Mouse (Mus musculus) thymus, adult 2 months (tissue): ENCODE data around the gene Pde5a. TPM values are rescaled to one million over a fixed set of nuclear protein-coding genes. Genes with fewer than 3 reads are reported as not detected.

Source experiments
- DNase-seq: peaks from one replicate; pipeline ENCODE4 v3.0.0; 2021
- H3K27ac ChIP-seq: fragments of 200-500 bp; 2 replicates; pipeline ENCODE4 v1.5.1; 2012; ENCODE audit warnings: low read length, control low read depth; ENCODE audit not compliant: control insufficient read depth, insufficient read depth
- H3K27me3 ChIP-seq: fragments of 200-500 bp; 2 replicates; pipeline ENCODE4 v1.6.1; 2012; ENCODE audit warnings: mild to moderate bottlenecking, low read length, moderate library complexity, mixed read lengths; ENCODE audit not compliant: control insufficient read depth, insufficient read depth
- H3K36me3 ChIP-seq: fragments of 200-500 bp; 2 replicates; pipeline ENCODE4 v1.6.1; 2012; ENCODE audit warnings: mild to moderate bottlenecking, low read length, moderate library complexity; ENCODE audit not compliant: control insufficient read depth, insufficient read depth
- H3K4me1 ChIP-seq: fragments of 200-500 bp; replicated peaks from 2 replicates; pipeline ENCODE4 v1.6.1; 2012; ENCODE audit warnings: low read length; ENCODE audit not compliant: control insufficient read depth, insufficient read depth
- H3K4me3 ChIP-seq: fragments of 200-500 bp; 2 replicates; pipeline ENCODE4 v1.5.1; 2012; ENCODE audit warnings: mild to moderate bottlenecking, low read length, control low read depth, moderate library complexity; ENCODE audit not compliant: control insufficient read depth, insufficient read depth
- CTCF ChIP-seq: fragments of 200-500 bp; IDR thresholded peaks from 2 replicates; pipeline ENCODE4 v1.5.1; 2012; ENCODE audit warnings: mild to moderate bottlenecking, control low read depth, low read length, moderate library complexity, borderline replicate concordance; ENCODE audit not compliant: control insufficient read depth, poor library complexity, insufficient read depth; ENCODE audit errors: extremely low read depth
- POLR2A ChIP-seq: fragments of 200-500 bp; IDR thresholded peaks from 2 replicates; pipeline ENCODE4 v1.6.1; 2012; ENCODE audit warnings: mild to moderate bottlenecking, low read length, control low read depth, moderate library complexity; ENCODE audit not compliant: control insufficient read depth, poor library complexity, insufficient read depth; ENCODE audit errors: extremely low read depth
- WGBS: fragments of 180-500 bp; shearing (Covaris S2); methylation state at CpG from one replicate; pipeline ENCODE4 v1.1.7; 2018; 5-methylcytosine and 5-hydroxymethylcytosine counted together
- polyA plus RNA-seq: library from polyadenylated mRNA; depleted of rRNA; stranded (reverse); fragments of >200 nt; gene quantifications from 2 replicates; pipeline ENCODE4 v1.2.3, GENCODE M21; 2012

The Pde5a gene
- polyA plus RNA-seq, 1 experiment: 2.6 TPM

DNA sequence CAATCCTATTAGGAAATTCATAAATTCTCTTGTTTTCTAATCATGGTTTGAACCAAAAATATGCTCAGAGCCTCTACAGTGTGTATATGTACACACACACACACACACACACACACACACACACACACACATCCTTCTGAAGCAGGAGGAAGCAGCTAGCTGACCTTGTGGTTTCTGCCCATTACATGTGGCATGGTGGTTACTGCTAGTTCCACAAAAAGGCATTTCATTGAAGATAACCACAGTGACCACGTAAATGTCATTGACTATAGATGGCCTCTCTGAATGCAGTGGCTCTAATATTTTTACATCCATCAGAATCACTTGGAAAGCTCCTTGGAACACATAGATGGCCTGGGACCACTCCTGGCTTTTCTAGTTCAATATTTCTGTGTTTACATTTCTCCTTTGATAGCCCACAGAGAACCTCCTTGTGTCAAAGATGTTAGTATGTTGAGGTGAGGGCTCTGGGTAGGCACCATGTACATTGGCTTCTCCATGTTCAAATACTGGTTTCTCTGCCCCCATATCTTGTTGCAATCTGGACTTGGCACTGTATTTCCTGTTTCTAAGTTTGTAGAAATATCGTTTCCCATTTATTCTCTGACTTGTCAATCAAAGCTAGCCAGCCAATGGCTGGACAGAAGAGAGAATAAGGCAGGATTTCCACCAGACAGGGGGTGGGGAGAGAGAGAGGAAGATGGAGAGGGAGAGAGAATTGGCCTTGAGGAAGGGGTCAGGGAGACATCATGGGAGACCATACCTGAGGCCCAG is 81.5 kb downstream of the Pde5a start:
- TF ChIP-seq POLR2A (no peak), CTCF (no peak)
- no peak overlapping the region for H3K27ac ChIP-seq
- no peaks in the 10 kb centered on the region for H3K36me3 ChIP-seq
- no peaks in the 10 kb centered on the region for H3K27me3 ChIP-seq
- no peak overlapping the region for H3K4me3 ChIP-seq
- no peak for DNase-seq
- WGBS: 20% methylated on average over 2 of the region's 2 CpGs
- no peaks in the 10 kb centered on the region for H3K4me1 ChIP-seq

DNA sequence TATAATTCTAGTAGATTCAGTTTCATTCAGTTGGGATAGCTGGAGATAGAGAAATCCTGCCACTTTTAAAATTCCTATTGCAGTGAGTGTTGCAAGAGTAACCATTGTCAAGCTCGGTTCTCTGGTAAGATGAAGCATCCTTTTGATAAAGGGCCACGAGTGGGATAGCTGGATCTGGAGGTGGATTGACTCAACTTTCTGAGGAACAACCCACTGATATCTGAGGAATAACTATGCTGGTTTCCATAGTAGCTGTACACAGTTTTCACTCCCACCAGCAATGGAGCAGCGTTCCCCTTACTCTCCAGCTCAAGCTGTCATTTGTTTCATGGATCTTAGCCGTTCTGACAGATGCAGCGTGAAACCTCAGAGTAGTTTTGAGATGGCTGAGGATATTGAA is 82.2 kb downstream of the Pde5a start:
- Histone ChIP-seq H3K27ac (no peak overlapping the region), H3K4me3 (no peak overlapping the region), H3K27me3 (no peaks in the 10 kb centered on the region), H3K4me1 (no peaks in the 10 kb centered on the region), H3K36me3 (no peaks in the 10 kb centered on the region)
- 96% methylated on average over 5 of the region's 5 CpGs for WGBS
- DNase-seq: no peak
- TF ChIP-seq CTCF: no peak
- TF ChIP-seq POLR2A: no peak

DNA sequence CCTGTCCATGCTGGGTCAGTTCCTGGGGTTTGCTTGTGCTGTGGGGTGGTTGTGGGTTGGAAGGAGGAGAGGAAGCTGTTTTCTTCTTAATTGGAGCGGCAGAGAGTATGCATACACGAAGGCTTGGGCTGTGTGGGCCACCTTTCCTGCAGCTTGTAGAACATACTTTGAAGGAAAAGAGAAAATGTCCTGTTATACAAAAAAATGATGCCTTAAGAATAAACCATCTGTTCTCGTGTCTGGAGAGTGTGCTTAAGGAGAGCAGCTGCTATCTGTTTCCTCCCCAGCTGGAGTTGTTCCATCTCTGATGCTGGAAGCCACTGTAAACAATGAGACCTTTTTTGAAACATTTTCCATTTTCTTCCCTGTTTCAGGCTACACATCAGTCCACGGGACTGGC is 85.8 kb downstream of the Pde5a start:
- Histone ChIP-seq H3K27ac (no peak overlapping the region), H3K4me3 (no peak overlapping the region), H3K4me1 (no peaks in the 10 kb centered on the region), H3K36me3 (no peaks in the 10 kb centered on the region), H3K27me3 (no peaks in the 10 kb centered on the region)
- DNase-seq: no peak
- WGBS: 74% methylated on average over 4 of the region's 4 CpGs
- TF ChIP-seq POLR2A (no peak), CTCF (no peak)

DNA sequence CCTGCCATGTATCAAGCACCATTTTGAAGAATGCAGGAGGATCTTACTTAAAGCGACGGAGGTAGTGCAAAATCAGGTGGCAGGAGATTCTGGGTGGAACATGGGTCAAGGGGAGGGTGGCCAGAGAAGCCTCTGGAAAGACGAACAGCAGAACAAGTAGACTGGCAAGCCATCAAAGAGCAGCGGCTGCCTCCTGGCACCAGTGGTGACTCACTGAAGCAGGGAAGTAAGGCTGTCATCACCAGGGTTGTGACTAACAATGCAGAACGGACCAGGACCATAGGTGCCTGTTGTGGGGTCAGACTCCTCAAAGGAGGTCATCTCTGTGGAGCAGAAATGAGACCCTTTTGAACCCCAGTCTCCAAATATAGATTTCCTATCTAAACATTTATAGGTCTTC is 89.5 kb downstream of the Pde5a start:
- Histone ChIP-seq H3K4me3 (no peak overlapping the region), H3K27ac (no peak overlapping the region), H3K36me3 (no peaks in the 10 kb centered on the region), H3K4me1 (no peaks in the 10 kb centered on the region), H3K27me3 (no peaks in the 10 kb centered on the region)
- DNase-seq: no peak
- 96% methylated on average over 5 of the region's 5 CpGs for WGBS
- TF ChIP-seq CTCF (no peak), POLR2A (no peak)

DNA sequence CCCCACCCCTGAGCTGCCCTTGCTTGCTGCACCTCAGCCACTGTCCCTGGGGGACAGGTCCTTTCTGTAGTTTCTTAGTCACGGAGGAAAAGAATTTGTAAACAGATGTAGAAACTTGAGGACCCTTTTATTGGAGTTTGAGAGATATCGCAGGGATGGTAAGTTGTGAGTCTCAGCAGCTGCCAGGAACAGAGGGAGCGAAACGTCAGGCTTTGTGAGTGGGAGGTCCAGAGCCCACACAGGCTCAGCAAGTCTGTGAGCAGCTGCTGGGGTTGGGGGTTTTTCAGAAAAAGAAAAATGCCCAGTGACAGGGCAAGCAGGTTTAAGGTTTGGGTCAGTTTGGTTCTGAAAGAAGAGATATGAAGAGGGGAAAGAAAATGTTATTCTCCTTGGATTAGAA is 92.0 kb downstream of the Pde5a start:
- no peaks in the 10 kb centered on the region for H3K27me3 ChIP-seq
- no peaks in the 10 kb centered on the region for H3K36me3 ChIP-seq
- WGBS: 95% methylated on average over 4 of the region's 4 CpGs
- no peak overlapping the region for H3K4me3 ChIP-seq
- no peak overlapping the region for H3K27ac ChIP-seq
- no peak for DNase-seq
- H3K4me1 ChIP-seq: no peaks in the 10 kb centered on the region
- no peak for TF ChIP-seq POLR2A
- no peak for TF ChIP-seq CTCF

DNA sequence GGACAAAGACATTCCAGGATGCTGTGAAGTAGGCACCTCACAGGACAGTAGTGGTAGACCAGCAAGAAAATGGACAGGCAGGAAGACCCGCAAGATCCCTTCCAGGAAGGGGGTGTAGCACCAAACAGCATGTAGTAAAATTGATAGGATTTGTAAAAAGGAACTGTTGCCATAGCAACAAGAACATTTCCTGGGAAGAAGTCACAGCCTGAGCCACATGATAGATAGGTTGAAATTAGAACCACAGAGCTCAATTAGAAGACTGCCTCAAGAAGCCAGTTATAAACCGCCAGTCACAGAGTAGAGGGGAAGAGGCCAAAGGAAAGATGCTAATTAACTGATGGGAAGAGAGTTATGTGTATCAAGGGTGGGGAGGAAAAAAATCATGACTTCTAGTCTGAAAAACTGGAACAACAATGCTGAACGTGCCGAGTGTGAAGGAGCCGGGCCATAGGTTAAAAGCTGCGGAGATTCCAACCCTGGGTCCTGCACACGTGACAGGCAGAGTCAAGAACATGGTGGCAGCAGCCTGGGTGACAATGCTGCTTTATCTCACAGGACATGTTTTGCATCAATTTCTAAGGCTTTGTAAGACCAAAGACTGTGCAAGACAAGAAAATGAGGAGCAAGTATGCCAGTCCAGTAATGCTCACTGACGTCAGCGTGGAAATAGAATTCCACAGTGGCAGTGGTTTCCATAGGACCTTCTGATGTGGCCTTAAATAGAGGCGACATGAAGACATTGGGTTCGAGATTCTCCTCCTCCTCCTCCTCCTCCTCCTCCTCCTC is 99.7 kb downstream of the Pde5a start:
- Histone ChIP-seq H3K27ac (no peak overlapping the region), H3K4me1 (no peaks in the 10 kb centered on the region), H3K4me3 (no peak overlapping the region), H3K36me3 (no peaks in the 10 kb centered on the region), H3K27me3 (no peaks in the 10 kb centered on the region)
- 97% methylated on average over 11 of the region's 11 CpGs for WGBS
- DNase-seq: no peak
- TF ChIP-seq CTCF (no peak), POLR2A (no peak)
